Mouse (Mus musculus): ENCODE measurements at regions not wholly inside any gene's neighbourhood (a gene's known extent, or its start where the extent isn't known, plus 50 kb on each side); places are given as distances from the start of the nearest gene placed in this dataset.
"Not testable (repeated sequence)": the region's sequence is repeated elsewhere in the genome, so short reads cannot be mapped to it uniquely, and the experiment has no call there.

GRCm38 (mm10) chr8:57383746-57384320 lies 63.0 kb downstream of the Hand2 start:
- peak; percentile 43 for DNase-seq (ENCODE audit: inconsistent ontology term)

DNA sequence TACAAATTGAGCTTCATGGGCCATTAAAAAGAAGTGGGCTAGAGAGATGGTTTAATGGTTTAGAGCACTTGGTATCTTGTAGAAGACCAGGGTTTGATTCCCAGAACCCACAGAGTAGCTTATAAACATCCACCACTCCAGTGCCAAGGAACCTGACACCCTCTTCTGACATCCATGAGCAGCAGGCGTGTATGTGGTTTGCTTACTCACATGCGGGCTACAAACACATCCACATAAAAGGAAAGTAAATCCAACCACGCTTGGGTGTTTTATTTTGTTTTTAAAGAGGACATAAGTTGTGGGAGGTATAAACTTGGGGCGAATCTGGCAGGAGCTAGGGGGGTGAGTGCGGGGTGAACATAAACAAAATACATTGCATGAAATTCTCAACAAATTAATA lies 66.8 kb downstream of the Hand2 start:
- no peak for DNase-seq (ENCODE audit: inconsistent ontology term)

GRCm38 (mm10) chr8:57388579-57388978 lies 67.1 kb upstream of the Scrg1 start:
- no peak for DNase-seq (ENCODE audit: inconsistent ontology term)

GRCm38 (mm10) chr8:57397999-57398635 lies 57.6 kb upstream of the Scrg1 start:
- DNase-seq (ENCODE audit: inconsistent ontology term), result no peak

DNA sequence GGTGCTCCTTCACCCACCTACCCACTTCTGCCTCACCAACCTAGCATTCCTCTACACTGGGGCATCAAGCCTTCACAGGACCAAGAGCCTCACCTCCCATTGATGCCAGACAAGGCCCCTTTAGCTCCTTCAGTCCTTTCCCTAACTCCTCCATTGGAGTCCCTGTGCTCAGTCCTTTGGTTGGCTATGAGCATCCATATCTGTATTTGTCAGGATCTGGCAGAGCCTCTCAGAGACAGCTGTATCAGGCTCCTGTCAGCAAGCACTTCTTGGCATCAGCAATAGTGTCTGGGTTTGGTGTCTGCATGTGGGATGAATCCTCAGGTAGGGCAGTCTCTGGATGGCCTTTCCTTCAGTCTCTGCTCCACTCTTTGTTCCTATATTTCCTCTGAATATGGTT lies 55.6 kb upstream of the Scrg1 start:
- DNase-seq (ENCODE audit: inconsistent ontology term), result not testable (repeated sequence)

DNA sequence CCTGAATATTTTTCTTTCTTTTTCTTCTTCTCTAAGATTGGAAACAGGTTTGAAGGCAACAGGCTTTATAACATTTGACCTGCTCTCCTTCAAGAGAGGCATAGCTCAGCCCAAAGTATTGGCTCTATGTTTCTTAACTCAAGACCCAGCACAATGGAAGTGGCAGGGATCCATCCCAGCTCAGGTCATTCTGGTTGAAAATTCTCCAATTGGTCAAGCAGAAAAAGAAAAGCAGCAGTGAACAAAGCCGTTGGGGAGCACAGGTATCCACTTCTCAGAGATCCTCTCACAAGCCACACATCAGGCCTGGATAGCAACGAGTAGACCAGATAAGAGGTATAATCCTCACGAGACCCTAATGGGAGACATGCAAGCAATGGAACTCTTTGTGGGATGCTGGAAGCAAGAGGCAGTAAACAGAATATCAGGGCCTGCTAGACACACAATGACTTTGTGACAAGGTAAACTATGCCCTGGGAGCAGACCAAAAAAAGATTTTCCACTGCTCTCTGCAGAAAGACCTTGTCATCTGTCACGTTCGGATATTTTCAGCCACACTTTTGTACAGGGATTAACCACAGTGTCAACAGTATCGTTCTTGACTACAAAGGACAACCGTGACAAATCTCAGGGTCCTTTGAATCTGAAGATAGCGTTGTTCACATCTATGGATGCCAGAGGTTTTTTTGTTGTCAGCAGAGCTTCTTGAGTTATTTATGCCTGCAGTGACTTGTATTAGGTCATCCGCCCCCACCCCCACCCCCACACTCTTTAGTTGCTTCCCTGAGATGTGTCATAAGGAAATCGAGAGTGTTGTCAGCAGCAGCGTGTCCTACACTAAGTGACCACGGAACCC lies 54.7 kb upstream of the Scrg1 start:
- peak; percentile 14 for DNase-seq (ENCODE audit: inconsistent ontology term)

- DNase-seq (ENCODE audit: inconsistent ontology term), result no peak
Measured at GRCm38 (mm10) chr8:57401661-57402060, 54.1 kb upstream of the Scrg1 start.

DNA sequence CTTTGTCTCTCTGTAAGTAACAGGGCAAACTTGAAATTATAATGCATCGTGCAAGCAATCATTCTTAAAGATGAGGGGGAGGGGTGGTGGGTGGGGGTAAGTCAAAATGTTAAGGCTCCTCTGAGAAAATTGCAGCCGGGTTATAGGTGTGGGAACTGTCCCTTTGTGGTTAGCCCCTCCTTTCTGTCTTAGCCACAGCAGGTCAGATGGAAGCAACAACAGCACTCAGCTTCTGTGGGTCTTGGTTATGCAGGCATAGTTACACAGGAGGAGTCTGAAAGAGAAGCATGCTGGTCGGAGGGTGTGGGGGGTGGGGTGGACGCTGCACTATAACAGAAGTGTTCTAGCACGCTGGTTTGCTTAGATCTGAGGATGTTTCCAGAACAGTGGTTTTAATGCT lies 53.5 kb upstream of the Scrg1 start:
- DNase-seq (ENCODE audit: inconsistent ontology term), result no peak

DNA sequence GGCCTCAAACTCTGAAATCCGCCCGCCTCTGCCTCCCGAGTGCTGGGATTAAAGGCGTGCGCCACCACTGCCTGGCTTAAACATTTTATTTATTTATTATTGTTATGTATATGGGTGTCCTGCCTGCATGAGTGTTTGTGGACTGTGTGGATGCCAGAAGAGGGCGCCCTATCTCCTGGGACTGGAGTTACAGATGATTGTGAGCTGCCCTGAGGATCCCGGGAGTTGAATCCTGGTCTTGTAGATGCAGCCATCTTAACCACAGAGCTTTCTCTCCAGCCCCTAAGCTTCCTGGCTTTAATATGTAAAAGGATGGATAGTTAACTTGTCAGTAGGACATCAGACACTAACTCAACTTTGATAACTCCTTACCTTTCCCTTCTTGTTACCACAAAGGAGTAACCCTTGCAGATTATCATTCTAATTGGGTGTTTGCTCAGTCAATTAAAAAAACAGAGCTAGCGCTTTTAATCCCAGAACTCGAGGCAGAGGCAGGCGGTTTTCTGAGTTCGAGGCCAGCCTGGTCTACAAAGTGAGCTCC lies 52.0 kb upstream of the Scrg1 start:
- DNase-seq (ENCODE audit: inconsistent ontology term), result no peak

DNA sequence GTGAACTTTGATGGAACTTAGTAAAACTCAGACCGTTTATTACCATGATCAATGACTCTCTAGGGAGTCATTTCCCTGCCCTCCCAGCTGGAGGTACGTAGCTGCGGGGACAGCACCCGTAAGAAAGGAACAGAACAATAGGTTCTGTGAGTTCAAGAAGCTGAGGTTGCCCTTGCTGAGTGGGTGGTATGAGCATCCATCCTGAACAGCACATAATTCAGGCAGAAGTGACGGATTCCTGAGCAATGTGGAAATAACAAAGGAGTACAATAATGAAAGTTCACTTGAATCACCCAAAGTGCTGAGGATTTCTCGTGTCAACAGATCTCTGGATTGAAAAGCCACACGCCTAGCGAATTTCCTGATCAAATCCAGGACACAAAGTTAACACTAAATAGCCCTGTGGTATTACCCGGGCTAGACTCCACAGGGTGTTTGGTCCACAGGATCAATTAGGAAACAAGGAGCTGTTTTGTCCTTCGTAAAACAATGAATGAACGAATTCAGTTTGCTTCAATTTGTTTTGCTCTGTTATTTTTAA lies 50.4 kb upstream of the Scrg1 start:
- DNase-seq (ENCODE audit: inconsistent ontology term), result peak; percentile 80

Data from Muller cell, postnatal 12 days (primary cell).